Mouse (Mus musculus) effector memory CD4-positive, alpha-beta T cell, adult 5 months (primary cell): Measurements from ENCODE around the gene Dclre1b. TPM values are rescaled to one million over a fixed set of nuclear protein-coding genes. Genes with fewer than 3 reads are reported as not detected.

Experiments used
- polyA plus RNA-seq: library from polyadenylated mRNA; unstranded; fragments of 100-300 nt; shearing (Covaris generic); gene quantifications from one replicate; pipeline ENCODE4 v1.2.1, GENCODE M21; 2017

Dclre1b gene
- polyA plus RNA-seq: 12.3 TPM

GRCm38 (mm10) chr3:103808891-103809798 is at the start of gene Dclre1b, which contains the start of the genes Ap4b1 and Gm43064:
Gene Dclre1b (minus strand): TSS chr3:103809444.
Gene Ap4b1 (plus strand): TSS chr3:103809520.
Gene Gm43064 (plus strand): TSS chr3:103809573.

GRCm38 (mm10) chr3:103832426-103832825 is 23.2 kb upstream of the Dclre1b start, which contains the start of gene Bcl2l15:
Gene Bcl2l15 (plus strand): TSS chr3:103832601.

GRCm38 (mm10) chr3:103791230-103792110 is 17.8 kb downstream of the Dclre1b start, which contains the start of gene Hipk1:
Gene Hipk1 (minus strand): TSS chr3:103791563.

Other genes with a start within 250 kb of the Dclre1b start
- not detected for gene Syt6, start 234.2 kb downstream of the Dclre1b start, polyA plus RNA-seq
- 2.1 TPM for gene Atg4a-ps, start 163.4 kb downstream of the Dclre1b start, polyA plus RNA-seq
- not detected for gene Olfml3, start 71.4 kb downstream of the Dclre1b start, polyA plus RNA-seq
- not detected for gene Gm10964, start 70.1 kb downstream of the Dclre1b start, polyA plus RNA-seq
- gene Hipk1, start 17.9 kb downstream of the Dclre1b start, polyA plus RNA-seq: 75.6 TPM
- 19.5 TPM for gene Ap4b1, start 76 bp upstream of the Dclre1b start, polyA plus RNA-seq
- not detected for gene Gm43064, start 129 bp upstream of the Dclre1b start, polyA plus RNA-seq
- gene Bcl2l15, start 23.2 kb upstream of the Dclre1b start, polyA plus RNA-seq: 2.3 TPM
- 917 TPM for gene Ptpn22, start 50.4 kb upstream of the Dclre1b start, polyA plus RNA-seq
- gene Rsbn1, start 104.7 kb upstream of the Dclre1b start, polyA plus RNA-seq: 48.1 TPM
- 40.0 TPM for gene Phtf1, start 158.7 kb upstream of the Dclre1b start, polyA plus RNA-seq